Mouse (Mus musculus) heart, postnatal 0 days (tissue): Measurements from ENCODE around the gene Rita1.

Source experiments
- CTCF ChIP-seq: IDR thresholded peaks from 2 replicates; pipeline ENCODE4 v1.5.1; 2016; ENCODE audit warnings: antibody characterized with exemption, control low read depth, low read depth
- EP300 ChIP-seq: IDR thresholded peaks from 2 replicates; pipeline ENCODE4 v1.6.1; 2016; ENCODE audit warnings: antibody characterized with exemption, low read depth

GRCm38 (mm10) chr5:120577935-120578441 is 34.4 kb downstream of the Rita1 start:
- TF ChIP-seq CTCF = no peak
- no peak for TF ChIP-seq EP300
